Mouse (Mus musculus) adrenal gland, postnatal 25 days (tissue): ENCODE results near the gene Fbxo42. TPM values are rescaled to one million over a fixed set of nuclear protein-coding genes. Genes with fewer than 3 reads are reported as not detected.

Experiments
- DNase-seq: peaks from one replicate; pipeline ENCODE4 v3.0.0; 2021; ENCODE audit warnings: mixed read lengths
- total RNA-seq: library from RNA; stranded (reverse); gene quantifications from 2 replicates; pipeline ENCODE4 v1.2.3, GENCODE M21; 2021

The Fbxo42 gene
- total RNA-seq, 1 experiment from 2014 or later, result 24.8 TPM

- no peak for DNase-seq
These were observed 103.4 kb downstream of the Fbxo42 start for GRCm38 (mm10) chr4:141251071-141251470.

DNA sequence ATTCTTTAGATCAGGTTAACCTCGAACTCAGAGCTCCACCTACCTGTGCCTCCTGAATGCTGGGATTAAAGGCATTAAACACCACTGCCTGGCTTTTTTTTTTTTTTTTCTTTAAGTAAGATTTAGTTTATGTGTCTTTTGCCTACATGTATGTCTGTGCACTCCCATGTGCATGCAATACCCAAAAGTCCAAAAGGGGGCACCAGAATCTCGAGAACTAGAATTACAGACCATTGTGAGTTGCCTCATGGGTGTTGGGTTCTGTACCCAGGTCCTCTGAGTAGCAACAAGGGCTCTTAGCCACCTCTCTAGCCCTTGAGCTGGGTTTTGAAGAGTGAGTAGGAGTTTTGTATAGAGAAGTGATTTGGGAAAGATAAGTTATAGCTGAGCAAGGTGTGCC is 104.9 kb downstream of the Fbxo42 start:
- no peak for DNase-seq

Other genes with a start within 250 kb of the Fbxo42 start
- gene Padi2, start 241.6 kb upstream of the Fbxo42 start, total RNA-seq, result 5.4 and 8.3 TPM in 2 replicates
- gene Sdhb, start 186.7 kb upstream of the Fbxo42 start, total RNA-seq, result 452 and 458 TPM in 2 replicates
- gene Atp13a2, start 161.0 kb upstream of the Fbxo42 start, total RNA-seq, result 35.9 and 53.3 TPM in 2 replicates
- gene Mfap2, start 137.5 kb upstream of the Fbxo42 start, total RNA-seq, result 10.7 and 11.1 TPM in 2 replicates
- gene Crocc, start 87.4 kb upstream of the Fbxo42 start, total RNA-seq, result 10.2 and 16.1 TPM in 2 replicates
- gene Necap2, start 69.6 kb upstream of the Fbxo42 start, total RNA-seq, result 56.2 and 67.2 TPM in 2 replicates
- not detected in 2 replicates for gene Spata21, start 59.6 kb upstream of the Fbxo42 start, total RNA-seq
- gene Szrd1, start 8.1 kb upstream of the Fbxo42 start, total RNA-seq, result 95.3 and 115 TPM in 2 replicates
- 1.4 and 1.7 TPM in 2 replicates for gene Rsg1, start 66.0 kb downstream of the Fbxo42 start, total RNA-seq
- 32.6 and 44.2 TPM in 2 replicates for gene Arhgef19, start 91.6 kb downstream of the Fbxo42 start, total RNA-seq
- 18.7 and 19.3 TPM in 2 replicates for gene Epha2, start 153.3 kb downstream of the Fbxo42 start, total RNA-seq
- 1.8 and 2.1 TPM in 2 replicates for gene Fam131c, start 220.3 kb downstream of the Fbxo42 start, total RNA-seq